Mouse (Mus musculus) urinary bladder, adult 2 months (tissue): Measurements from ENCODE around the gene Dnajc1. TPM values are rescaled to one million over a fixed set of nuclear protein-coding genes. Genes with fewer than 3 reads are reported as not detected.

Source experiments
- DNase-seq: peaks from one replicate; pipeline ENCODE4 v3.0.0; 2022; ENCODE audit warnings: low spot score
- polyA plus RNA-seq: library from polyadenylated mRNA; depleted of rRNA; stranded (reverse); fragments of >200 nt; gene quantifications from 2 replicates; pipeline ENCODE4 v1.2.3, GENCODE M21; 2012; rRNA removed

Dnajc1 gene
- polyA plus RNA-seq, result 23.6 and 27.5 TPM in 2 replicates

DNA sequence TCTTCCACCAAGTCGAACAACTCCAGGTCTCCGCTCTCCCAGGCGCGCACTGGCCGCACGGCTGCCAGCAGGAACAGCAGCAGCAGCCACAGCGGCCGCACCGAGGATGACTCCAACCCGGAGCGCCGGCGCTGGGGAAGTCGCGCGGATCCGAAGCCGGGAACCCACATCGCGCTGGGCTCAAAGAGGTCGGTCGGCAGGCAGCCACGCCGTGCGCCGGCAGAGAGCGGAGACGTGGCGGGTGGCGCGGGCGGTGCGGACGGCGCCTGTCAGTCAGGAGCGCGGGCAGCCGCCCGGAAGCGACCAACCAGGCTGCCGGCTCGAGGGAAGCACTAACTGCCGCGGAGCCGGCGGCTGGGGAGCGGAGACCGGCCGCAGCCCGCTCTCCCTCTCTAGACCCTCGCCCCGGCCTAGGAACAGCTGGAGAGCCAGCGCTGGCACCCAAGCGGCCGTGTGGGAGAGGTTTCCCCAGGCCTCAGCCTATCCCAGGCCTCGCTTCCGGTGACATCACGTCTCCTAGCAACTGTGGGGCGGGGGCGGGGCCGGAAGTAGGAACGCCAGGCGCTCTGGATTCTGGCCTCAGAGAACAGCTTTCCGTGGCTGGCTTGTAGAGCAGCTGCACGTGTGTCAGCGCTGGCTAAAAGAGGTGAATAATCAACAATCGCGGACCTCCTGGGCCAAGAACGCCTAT is at the start of gene Dnajc1:
TSS of gene Dnajc1 (minus strand) at position 500 of the 691 bp plus-strand sequence.
- DNase-seq, result peak; percentile 81

DNA sequence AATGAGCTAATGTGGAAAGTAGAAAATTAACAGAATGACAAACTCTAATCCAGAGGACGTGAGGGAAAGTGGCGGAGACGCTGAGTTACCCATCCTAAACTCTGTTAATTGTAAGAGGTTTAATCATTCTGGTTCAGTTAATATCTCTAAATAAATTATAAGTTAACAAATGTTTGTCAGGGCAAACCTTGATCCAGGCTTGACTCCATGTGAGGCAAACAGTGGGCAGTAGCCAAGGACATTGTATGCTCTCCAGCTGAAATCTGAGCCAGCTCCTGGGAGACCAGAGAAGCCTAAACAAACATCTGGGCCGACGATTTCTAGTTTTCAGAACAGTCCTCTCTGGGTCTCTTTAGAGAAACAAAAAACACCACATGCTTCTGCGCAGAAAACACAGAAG is 49.2 kb upstream of the Dnajc1 start:
- DNase-seq, result no peak

- no peak for DNase-seq
Observed at GRCm38 (mm10) chr2:18415242-18415641, 22.6 kb upstream of the Dnajc1 start.

DNA sequence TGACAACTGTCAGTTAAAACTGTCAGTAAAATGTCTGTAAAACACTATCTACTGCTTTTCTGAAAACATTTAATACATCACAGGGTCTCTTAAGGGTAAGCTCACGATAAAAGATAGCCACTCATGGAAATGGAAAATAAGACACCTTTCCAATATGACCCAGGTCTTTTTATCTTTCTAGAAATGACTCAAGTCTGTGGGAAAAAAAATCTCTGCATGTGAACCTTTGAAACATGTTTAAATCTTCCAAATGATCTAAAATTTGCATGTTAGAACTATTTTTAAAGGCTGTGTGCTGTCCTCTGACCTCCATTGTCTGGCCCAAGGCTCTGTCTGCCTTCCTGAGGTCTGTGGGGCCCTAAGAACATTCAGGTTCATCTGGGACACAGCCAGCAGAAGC is 11.0 kb upstream of the Dnajc1 start:
- DNase-seq, result no peak

DNA sequence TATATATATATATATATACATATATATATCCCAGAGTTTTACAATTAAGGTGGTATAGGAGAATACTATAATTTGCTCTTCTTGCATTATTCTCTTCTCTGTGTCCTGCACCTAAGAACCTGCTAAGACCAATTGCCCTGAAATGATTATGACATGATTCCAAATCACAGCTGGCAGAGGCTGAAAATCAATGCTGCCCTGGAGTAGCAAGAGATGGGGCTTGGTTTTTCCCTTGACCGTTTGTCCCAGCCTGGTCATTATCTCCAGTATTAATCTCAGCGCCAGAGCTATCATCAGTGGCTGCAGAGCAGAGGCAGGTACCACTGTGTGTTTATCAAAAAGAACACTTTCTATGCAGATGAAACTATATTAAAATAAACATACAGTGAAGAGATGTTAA is 9.1 kb upstream of the Dnajc1 start:
- DNase-seq, result no peak

DNA sequence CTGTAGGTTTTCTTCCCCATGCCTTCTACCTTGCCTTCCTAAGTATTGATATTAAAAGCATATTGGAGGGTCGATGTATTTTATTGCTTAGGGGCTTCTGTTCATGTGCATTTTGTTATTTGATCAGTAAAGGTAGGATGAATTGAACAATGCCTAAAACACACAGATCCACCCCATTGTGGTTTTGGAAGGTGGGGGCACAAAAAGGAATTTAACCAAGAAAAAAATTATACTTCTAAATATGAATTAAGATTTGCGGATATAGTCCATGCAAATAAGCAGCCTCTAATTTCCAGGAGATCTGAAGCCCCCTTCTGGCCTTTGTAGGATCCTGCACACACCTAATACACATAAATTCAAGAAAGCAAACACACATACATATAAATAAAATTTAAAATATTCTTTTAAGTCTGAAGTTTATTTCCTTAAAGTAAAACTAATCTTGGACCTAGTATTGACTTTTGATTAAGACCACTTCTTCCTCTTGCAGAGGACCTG is 441 bp upstream of the Dnajc1 start:
- no peak for DNase-seq

DNA sequence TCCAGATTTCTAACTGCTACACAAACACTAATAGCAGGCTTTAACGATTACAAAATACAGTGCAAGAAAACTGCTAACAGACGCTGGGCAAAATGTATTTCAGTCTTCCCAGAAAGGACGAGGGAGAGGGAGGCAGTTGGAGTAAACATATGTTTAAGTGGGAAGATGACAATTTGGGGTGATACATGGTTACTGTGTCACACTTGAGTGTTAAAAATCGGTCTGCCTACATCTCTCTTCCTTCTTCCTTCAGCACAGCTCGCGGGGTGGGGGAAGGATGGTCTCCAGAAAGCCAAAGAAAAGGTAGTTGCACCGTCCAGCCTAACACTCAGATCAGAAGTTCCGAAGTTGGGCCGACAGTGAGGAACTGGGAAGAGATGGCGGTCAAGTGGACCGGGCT is 769 bp downstream of the Dnajc1 start:
- DNase-seq, result no peak

- DNase-seq, result no peak
Observed at GRCm38 (mm10) chr2:18389631-18390030, 3.0 kb downstream of the Dnajc1 start.

GRCm38 (mm10) chr2:18381662-18382061 is 11.0 kb downstream of the Dnajc1 start:
- DNase-seq, result no peak

GRCm38 (mm10) chr2:18372400-18373182 is 20.0 kb downstream of the Dnajc1 start:
- DNase-seq, result no peak

DNA sequence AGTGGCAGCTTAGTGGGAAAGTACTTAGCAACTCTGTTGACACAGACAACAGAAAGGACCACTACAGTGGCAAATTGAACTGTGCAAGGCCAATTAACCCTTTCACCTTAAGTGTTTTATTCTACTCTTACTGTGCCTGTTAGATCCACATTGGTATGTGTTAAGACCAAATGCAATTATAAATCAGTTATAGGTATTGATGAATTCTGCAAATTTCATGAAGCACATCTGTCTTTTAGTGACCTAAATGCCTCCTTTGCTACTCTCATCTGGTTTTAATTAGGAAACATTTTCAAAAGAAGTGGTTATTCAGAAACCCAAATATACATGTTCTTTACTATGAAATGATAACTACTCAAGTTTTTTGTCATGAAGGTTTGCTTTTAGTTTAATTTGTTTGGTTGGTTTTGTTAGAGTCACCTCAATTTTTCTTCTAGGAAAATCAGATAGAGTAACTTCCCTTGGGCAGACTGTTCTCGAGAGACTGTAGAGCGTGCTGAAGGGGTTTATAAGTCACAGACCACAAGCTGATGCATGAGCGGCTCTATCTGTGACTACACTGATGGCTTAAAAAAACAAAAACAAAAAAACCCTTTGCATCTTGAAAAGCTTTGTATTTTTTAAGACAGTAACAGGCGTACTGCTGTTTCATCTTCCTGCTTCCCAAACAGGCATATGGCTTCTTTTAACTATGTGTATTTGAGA is 21.7 kb downstream of the Dnajc1 start:
- no peak for DNase-seq

GRCm38 (mm10) chr2:18364402-18364801 is 28.2 kb downstream of the Dnajc1 start:
- DNase-seq, result no peak

DNA sequence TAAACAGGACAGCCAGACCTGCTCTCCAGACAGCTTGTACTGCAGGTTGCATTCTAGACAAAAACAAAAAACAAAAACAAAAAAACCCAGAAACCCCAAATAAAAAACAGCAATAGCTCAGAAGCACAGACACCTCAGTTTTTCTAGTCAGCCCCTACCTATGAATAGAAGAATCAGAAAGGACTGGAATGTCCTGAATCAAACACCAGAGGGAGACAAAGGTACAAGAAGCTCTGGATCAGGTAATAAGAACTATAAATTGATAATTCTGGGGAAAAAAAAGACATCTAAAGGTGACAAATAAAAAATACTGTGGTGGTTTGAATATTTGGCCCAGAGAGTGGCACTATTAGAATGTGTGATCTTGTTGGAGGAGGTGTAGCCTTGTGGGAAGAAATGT is 37.3 kb downstream of the Dnajc1 start:
- DNase-seq, result no peak

GRCm38 (mm10) chr2:18352620-18353019 is 40.0 kb downstream of the Dnajc1 start:
- no peak for DNase-seq

DNA sequence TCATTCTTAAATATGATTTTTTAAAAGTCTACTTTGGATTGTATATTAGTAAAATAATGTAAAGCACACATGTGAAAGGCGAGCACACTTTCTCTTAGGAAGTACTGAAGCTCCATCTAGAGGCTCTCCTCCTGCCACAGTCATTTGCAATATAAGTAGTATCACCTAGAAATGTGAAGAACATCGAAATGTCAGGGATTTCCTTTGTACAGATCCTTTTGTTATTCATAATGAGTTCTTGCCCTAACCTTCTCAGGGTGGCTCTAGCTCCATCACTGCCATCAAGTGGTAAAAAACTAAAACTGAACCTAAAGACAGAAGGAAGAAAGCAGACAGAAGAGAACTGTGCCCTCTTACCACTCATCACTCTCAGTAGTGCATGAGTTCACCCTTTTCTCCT is 49.2 kb downstream of the Dnajc1 start:
- no peak for DNase-seq

DNA sequence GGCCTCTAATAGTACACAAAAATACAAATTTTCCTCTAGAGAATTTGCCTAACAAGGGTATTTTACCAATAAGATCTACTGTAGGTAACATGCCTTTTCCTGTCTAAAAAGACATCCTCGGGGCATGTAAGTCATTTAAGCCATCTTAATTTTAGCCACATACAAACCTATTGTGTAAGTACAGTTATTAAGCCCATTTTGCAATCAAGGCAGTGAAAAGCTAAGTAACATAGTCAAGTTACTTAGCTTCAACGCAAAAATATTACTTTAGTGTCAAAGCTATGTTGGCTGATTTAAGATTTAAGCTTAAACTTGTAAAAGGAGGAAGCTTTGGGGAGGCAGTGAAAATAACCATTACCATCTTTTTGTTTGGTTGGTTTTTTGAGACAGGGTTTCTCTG is 74.0 kb downstream of the Dnajc1 start:
- no peak for DNase-seq

DNA sequence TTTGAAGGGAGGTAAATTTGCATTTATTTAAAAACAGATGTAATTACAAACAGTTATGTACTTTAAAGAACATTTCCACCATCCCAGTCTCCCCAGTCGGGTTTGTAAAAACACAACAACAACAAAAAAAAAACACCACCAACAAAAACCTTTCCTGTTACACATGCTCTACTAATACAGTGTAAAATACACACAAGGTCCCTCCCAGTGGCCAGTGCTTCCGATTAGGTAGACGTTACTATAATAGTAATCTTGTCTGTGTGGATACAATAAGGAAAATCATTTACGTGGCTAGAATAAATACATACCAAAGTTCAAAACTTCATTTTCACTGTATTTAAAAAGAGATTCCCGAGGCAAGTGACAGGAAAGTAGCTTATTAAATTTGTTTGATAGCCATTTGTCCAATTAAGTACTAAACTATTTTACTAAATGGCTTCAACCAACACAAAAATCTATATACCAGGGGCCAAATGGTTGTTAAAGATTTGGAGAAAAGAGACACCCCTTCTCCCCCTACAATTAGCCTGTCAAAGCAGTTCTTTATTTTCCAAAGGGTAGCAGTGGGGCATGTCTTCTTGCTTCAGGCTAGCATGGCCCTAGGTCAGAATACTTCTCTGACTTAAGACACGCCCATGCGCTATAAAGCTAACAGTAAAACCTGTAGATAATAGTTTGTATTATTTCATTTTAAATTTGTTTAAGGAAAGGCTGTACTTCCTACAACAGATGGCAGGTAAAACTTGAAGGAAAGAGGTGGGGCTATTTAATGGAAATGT is 74.9 kb downstream of the Dnajc1 start:
- no peak for DNase-seq

- no peak for DNase-seq
Observed at GRCm38 (mm10) chr2:18316909-18317308, 75.7 kb downstream of the Dnajc1 start.

- DNase-seq, result no peak
Observed at GRCm38 (mm10) chr2:18310261-18311104, 82.1 kb downstream of the Dnajc1 start.

- no peak for DNase-seq
Observed at GRCm38 (mm10) chr2:18307440-18308305, 85.0 kb downstream of the Dnajc1 start.
